ENCODE assay signal across 9 mouse cellular contexts in the genomic region with DNA sequence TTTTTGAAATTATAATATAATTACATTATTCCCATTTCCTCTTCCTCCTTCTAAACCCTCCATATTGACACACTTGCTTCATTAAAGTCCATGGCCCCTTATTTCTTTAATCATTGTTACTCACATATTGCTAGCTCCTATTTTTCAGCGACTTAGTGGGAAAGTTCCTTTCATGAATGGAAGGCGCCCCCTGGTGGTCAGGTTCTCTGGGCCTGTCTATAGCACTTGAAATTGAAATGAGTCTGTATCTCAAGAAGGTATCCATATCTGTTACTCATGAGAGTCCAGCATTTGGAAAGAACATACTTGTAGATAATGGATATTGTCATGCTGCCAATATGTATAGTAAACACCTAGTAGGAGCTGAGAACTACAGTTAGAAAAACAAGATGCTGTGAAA.
DNase-seq lines count a peak whose midpoint lies in the region; ATAC-seq lines count a peak whose summit lies in the region.
"Had no signal": no experiment of that assay in that cellular context is flagged by ENCODE, and none has a peak within 500 bp of the region (broad histone marks: within the 10 kb centered on the region; RNA-seq: fewer than 3 reads in every experiment).

No protein-coding gene starts in this region.

- no peaks in the 10 kb centered on the region for H3K36me3 ChIP-seq in midbrain, embryonic 11.5 days (ENCODE audit: control insufficient read depth, insufficient read depth, low read length)
- H3K36me3 ChIP-seq in midbrain, embryonic 16.5 days (ENCODE audit: control insufficient read depth, insufficient read depth, low read length) = no peaks in the 10 kb centered on the region
- no peaks in the 10 kb centered on the region for H3K36me3 ChIP-seq in intestine, embryonic 16.5 days (ENCODE audit: control insufficient read depth, insufficient read depth, low read length)
- H3K36me3 ChIP-seq in liver, embryonic 11.5 days (ENCODE audit: control insufficient read depth, insufficient read depth, low read length) = no peaks in the 10 kb centered on the region
- H3K36me3 ChIP-seq: neural tube, embryonic 13.5 days had no signal

- no peaks in the 10 kb centered on the region for H3K4me1 ChIP-seq in midbrain, embryonic 11.5 days (ENCODE audit: control insufficient read depth, insufficient read depth, low read length)
- no peaks in the 10 kb centered on the region for H3K4me1 ChIP-seq in midbrain, embryonic 16.5 days (ENCODE audit: control insufficient read depth, insufficient read depth, low read length)
- no peaks in the 10 kb centered on the region for H3K4me1 ChIP-seq in intestine, embryonic 16.5 days (ENCODE audit: control insufficient read depth, insufficient read depth, low read length)
- H3K4me1 ChIP-seq in liver, embryonic 11.5 days (replicated peaks; ENCODE audit: control insufficient read depth, insufficient read depth, low read length) = no peaks in the 10 kb centered on the region
- H3K4me1 ChIP-seq: neural tube, embryonic 13.5 days had no signal

- ATAC-seq in midbrain, embryonic 11.5 days (ENCODE audit: low FRiP score) = peak; percentile 66; the same call in 1 of the 2 replicates
- ATAC-seq in midbrain, embryonic 16.5 days = no peak
- ATAC-seq in intestine, embryonic 16.5 days = peak; percentile 46
- ATAC-seq in liver, embryonic 11.5 days (replicated peaks; ENCODE audit: low FRiP score) = no peak

- WGBS in midbrain, embryonic 11.5 days = 2% methylated on average over 2 of the region's 2 CpGs
- WGBS in midbrain, embryonic 16.5 days = 10% methylated on average over 2 of the region's 2 CpGs
- 4% methylated on average over 2 of the region's 2 CpGs for WGBS in intestine, embryonic 16.5 days
- 4% methylated on average over 2 of the region's 2 CpGs for WGBS in liver, embryonic 11.5 days

- peak; percentile 93 for DNase-seq in midbrain, embryonic 11.5 days (ENCODE audit: low spot score, missing footprints)
- DNase-seq in c-Kit-negative CD71-positive TER-119-positive erythroid progenitor cells, embryonic 14.5 days (ENCODE audit: low read depth, low spot score) = peak; percentile 21
- DNase-seq in forelimb bud, embryonic 11.5 days (ENCODE audit: low read depth, low spot score) = peak; percentile 64
- peak; percentile 40 for DNase-seq in liver, embryonic 11.5 days (ENCODE audit: low spot score)
- peak; percentile 41 for DNase-seq in ovary, postnatal 14 days (ENCODE audit: low spot score)
- DNase-seq in thymus, postnatal 4 days = peak; percentile 65

- H3K9ac ChIP-seq in midbrain, embryonic 11.5 days (ENCODE audit: low read length) = no peak overlapping the region
- H3K9ac ChIP-seq in midbrain, embryonic 16.5 days (ENCODE audit: low read depth, low read length) = no peak overlapping the region
- no peak overlapping the region for H3K9ac ChIP-seq in intestine, embryonic 16.5 days (ENCODE audit: low read depth, low read length)
- H3K9ac ChIP-seq in liver, embryonic 11.5 days (ENCODE audit: low read depth, low read length) = no peak overlapping the region
- H3K9ac ChIP-seq: neural tube, embryonic 13.5 days had no signal

- no peaks in the 10 kb centered on the region for H3K9me3 ChIP-seq in midbrain, embryonic 11.5 days (ENCODE audit: control insufficient read depth, low read length)
- no peaks in the 10 kb centered on the region for H3K9me3 ChIP-seq in midbrain, embryonic 16.5 days (replicated peaks; ENCODE audit: control insufficient read depth, low read length, poor library complexity, severe bottlenecking)
- no peaks in the 10 kb centered on the region for H3K9me3 ChIP-seq in intestine, embryonic 16.5 days (ENCODE audit: control insufficient read depth, low read length)
- no peaks in the 10 kb centered on the region for H3K9me3 ChIP-seq in liver, embryonic 11.5 days (ENCODE audit: control insufficient read depth, low read length)
- H3K9me3 ChIP-seq: neural tube, embryonic 13.5 days had no signal

- no peaks in the 10 kb centered on the region for H3K27me3 ChIP-seq in midbrain, embryonic 11.5 days (ENCODE audit: control insufficient read depth, insufficient read depth, low read length)
- no peaks in the 10 kb centered on the region for H3K27me3 ChIP-seq in midbrain, embryonic 16.5 days (ENCODE audit: control insufficient read depth, insufficient read depth, low read depth, low read length)
- no peaks in the 10 kb centered on the region for H3K27me3 ChIP-seq in intestine, embryonic 16.5 days (replicated peaks; ENCODE audit: control insufficient read depth, insufficient read depth, low read length)
- no peaks in the 10 kb centered on the region for H3K27me3 ChIP-seq in liver, embryonic 11.5 days (replicated peaks; ENCODE audit: control insufficient read depth, insufficient read depth, low read length)
- H3K27me3 ChIP-seq: neural tube, embryonic 13.5 days had no signal

- H3K4me3 ChIP-seq in midbrain, embryonic 11.5 days (ENCODE audit: low read depth, low read length) = no peak overlapping the region
- H3K4me3 ChIP-seq in midbrain, embryonic 16.5 days (ENCODE audit: low read depth, low read length) = no peak overlapping the region
- no peak overlapping the region for H3K4me3 ChIP-seq in intestine, embryonic 16.5 days (ENCODE audit: low read length)
- no peak overlapping the region for H3K4me3 ChIP-seq in liver, embryonic 11.5 days (ENCODE audit: low read depth, low read length)
- H3K4me3 ChIP-seq: neural tube, embryonic 13.5 days had no signal

- H3K4me2 ChIP-seq in midbrain, embryonic 11.5 days = no peak overlapping the region
- H3K4me2 ChIP-seq in midbrain, embryonic 16.5 days (ENCODE audit: low read length) = no peak overlapping the region
- H3K4me2 ChIP-seq in intestine, embryonic 16.5 days (ENCODE audit: low read depth, low read length) = no peak overlapping the region
- H3K4me2 ChIP-seq in liver, embryonic 11.5 days = no peak overlapping the region
- H3K4me2 ChIP-seq: neural tube, embryonic 13.5 days had no signal

- H3K27ac ChIP-seq in midbrain, embryonic 11.5 days (ENCODE audit: low read depth, low read length) = no peak overlapping the region
- H3K27ac ChIP-seq in midbrain, embryonic 16.5 days (ENCODE audit: low read length) = no peak overlapping the region
- no peak overlapping the region for H3K27ac ChIP-seq in intestine, embryonic 16.5 days (ENCODE audit: low read length)
- H3K27ac ChIP-seq in liver, embryonic 11.5 days (ENCODE audit: low read depth, low read length) = no peak overlapping the region
- H3K27ac ChIP-seq: neural tube, embryonic 13.5 days had no signal

Comparison
In these comparisons a context has a peak if more than half of its experiments do, and no peak if none do; other contexts are left out.
1. ATAC-seq: peak in midbrain, embryonic 11.5 days (single experiment) and intestine, embryonic 16.5 days (single experiment); none in midbrain, embryonic 16.5 days (single experiment) and liver, embryonic 11.5 days (single experiment).
2. DNase-seq: peak in every context shown above with its lines; median percentile 93 in midbrain, embryonic 11.5 days; 65 in thymus, postnatal 4 days; 64 in forelimb bud, embryonic 11.5 days; 41 in ovary, postnatal 14 days; 40 in liver, embryonic 11.5 days; 21 in c-Kit-negative CD71-positive TER-119-positive erythroid progenitor cells, embryonic 14.5 days.